Mouse (Mus musculus) heart, embryonic 12.5 days (tissue): ENCODE results near the gene Necab3. TPM values are rescaled to one million over a fixed set of nuclear protein-coding genes. Genes with fewer than 3 reads are reported as not detected.
A peak's percentile ranks its signal among the peaks of the same experiment; 100 is the strongest.

ENCODE experiments used
- ATAC-seq: fragments of 200-750 bp; cut with Nextera tagmentation; 2 replicates; pipeline ENCODE4 v1.8.0; 2017; ENCODE audit warnings: moderate TSS enrichment, moderate library complexity; ENCODE audit not compliant: insufficient number of reproducible peaks, low FRiP score
- H3K27ac ChIP-seq: fragments of 300-500 bp; sonication (generic); 2 replicates; pipeline ENCODE4 v1.5.1; 2016; ENCODE audit warnings: mild to moderate bottlenecking, moderate library complexity; ENCODE audit not compliant: poor library complexity, severe bottlenecking
- H3K27me3 ChIP-seq: fragments of 300-500 bp; sonication (generic); replicated peaks from 2 replicates; pipeline ENCODE4 v1.6.1; 2016; ENCODE audit warnings: mild to moderate bottlenecking, moderate library complexity
- H3K36me3 ChIP-seq: fragments of 300-500 bp; sonication (generic); 2 replicates; pipeline ENCODE4 v1.6.1; 2016; ENCODE audit warnings: mild to moderate bottlenecking, moderate library complexity
- H3K4me1 ChIP-seq: fragments of 300-500 bp; sonication (generic); replicated peaks from 2 replicates; pipeline ENCODE4 v1.6.1; 2016; ENCODE audit warnings: mild to moderate bottlenecking
- H3K4me2 ChIP-seq: fragments of 300-500 bp; sonication (generic); 2 replicates; pipeline ENCODE4 v1.6.1; 2016; ENCODE audit warnings: mild to moderate bottlenecking, moderate library complexity
- H3K4me3 ChIP-seq: fragments of 300-500 bp; sonication (generic); 2 replicates; pipeline ENCODE4 v1.5.1; 2016; ENCODE audit warnings: mild to moderate bottlenecking
- H3K9ac ChIP-seq: fragments of 300-500 bp; sonication (generic); 2 replicates; pipeline ENCODE4 v1.6.1; 2016; ENCODE audit warnings: mild to moderate bottlenecking, moderate library complexity
- H3K9me3 ChIP-seq: fragments of 300-500 bp; sonication (generic); replicated peaks from 2 replicates; pipeline ENCODE4 v1.6.1; 2016; ENCODE audit warnings: mild to moderate bottlenecking, moderate library complexity
- WGBS: fragments of 180-500 bp; shearing (Covaris S2); methylation state at CpG from one replicate; pipeline ENCODE4 v1.1.7; 2016; 5-methylcytosine and 5-hydroxymethylcytosine counted together
- polyA plus RNA-seq: library from polyadenylated mRNA; unstranded; fragments of >200 nt; fragmentation: Nextera tagmentation; extraction: Ambion mirVana; gene quantifications from 2 replicates; pipeline ENCODE4 v1.2.1, GENCODE M21; 2016

Gene Necab3
- polyA plus RNA-seq, 1 experiment from 2014 or later: 0.87 TPM

- Histone ChIP-seq H3K4me2 (no peak overlapping the region), H3K9me3 (no peaks in the 10 kb centered on the region), H3K27me3 (peaks cover 33% of the 10 kb centered on the region), H3K27ac (no peak overlapping the region), H3K9ac (no peak overlapping the region), H3K4me3 (no peak overlapping the region), H3K4me1 (peaks cover 47% of the 10 kb centered on the region), H3K36me3 (peaks cover 1% of the 10 kb centered on the region; the same call in 1 of the 2 replicates)
- 78% methylated on average over 6 of the region's 6 CpGs for WGBS
- no peak for ATAC-seq
These were observed 3.5 kb downstream of the Necab3 start for GRCm38 (mm10) chr2:154555235-154555634.

GRCm38 (mm10) chr2:154552424-154552907 is 6.2 kb downstream of the Necab3 start:
- Histone ChIP-seq H3K4me2 (peak overlapping the region; percentile 65), H3K9ac (peak overlapping the region; percentile 42), H3K4me1 (peaks cover 46% of the 10 kb centered on the region), H3K36me3 (no peaks in the 10 kb centered on the region), H3K9me3 (no peaks in the 10 kb centered on the region), H3K27ac (no peak overlapping the region), H3K27me3 (peaks cover 38% of the 10 kb centered on the region), H3K4me3 (peak overlapping the region; percentile 32)
- ATAC-seq: peak; percentile 15; the same call in 1 of the 2 replicates
- 17% methylated on average over 27 of the region's 27 CpGs for WGBS

DNA sequence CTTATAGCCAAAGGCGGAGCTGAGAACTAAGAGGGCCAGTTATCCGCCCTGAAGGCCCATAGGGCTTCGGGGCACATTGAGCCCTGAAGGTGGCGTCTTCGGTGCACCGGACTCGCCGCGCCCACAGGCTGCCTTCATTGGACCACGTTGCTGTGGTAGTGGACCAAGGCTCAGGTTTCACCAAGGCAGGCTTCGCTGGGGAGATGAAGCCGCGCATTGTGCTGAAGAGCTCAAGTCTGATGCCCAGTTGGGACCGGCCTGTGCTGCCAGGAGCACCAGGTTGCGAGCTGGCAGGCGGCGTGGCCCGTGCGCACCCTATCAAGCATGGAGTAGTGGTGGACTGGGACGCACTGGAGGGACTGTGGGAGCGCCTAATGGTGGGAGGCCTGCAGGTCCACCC is 6.8 kb downstream of the Necab3 start:
- Histone ChIP-seq H3K9me3 (no peaks in the 10 kb centered on the region), H3K27ac (no peak overlapping the region), H3K36me3 (no peaks in the 10 kb centered on the region), H3K27me3 (peaks cover 38% of the 10 kb centered on the region), H3K9ac (no peak overlapping the region), H3K4me3 (peak overlapping the region; percentile 32), H3K4me2 (peak overlapping the region; percentile 65), H3K4me1 (peaks cover 40% of the 10 kb centered on the region)
- ATAC-seq: peak; percentile 18; the same call in 1 of the 2 replicates
- 24% methylated on average over 21 of the region's 21 CpGs for WGBS

DNA sequence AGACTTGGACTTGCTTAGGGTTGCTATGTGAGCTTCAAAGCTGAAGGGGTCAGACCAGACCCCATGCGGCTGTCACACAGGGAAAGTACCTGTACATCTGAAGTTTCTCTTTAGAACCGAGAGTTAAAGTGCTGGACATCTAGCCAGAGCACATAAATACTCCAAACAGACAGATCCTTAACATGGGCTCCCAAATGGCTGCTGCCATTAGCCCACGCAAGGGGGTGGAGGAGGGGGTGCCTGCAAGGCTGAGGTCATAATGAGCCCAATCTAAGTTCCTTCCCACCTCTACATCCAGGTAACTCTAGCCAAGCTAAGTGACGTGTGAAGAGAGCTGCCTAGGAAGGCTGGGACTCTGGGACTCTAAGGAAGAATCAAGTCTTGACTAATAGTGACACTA is 7.2 kb downstream of the Necab3 start, which contains the start of gene Actl10:
Gene Actl10 (plus strand): TSS at position 301 of the 400 bp plus-strand sequence.
- Histone ChIP-seq H3K9ac (peak within 1 kb of the TSS; percentile 42), H3K27me3 (peaks cover 38% of the 10 kb centered on the region), H3K4me1 (peaks cover 39% of the 10 kb centered on the region), H3K4me2 (peak within 1 kb of the TSS; percentile 65), H3K27ac (no peak within 1 kb of the TSS), H3K4me3 (peak within 1 kb of the TSS; percentile 32), H3K9me3 (no peaks in the 10 kb centered on the region), H3K36me3 (no peaks in the 10 kb centered on the region)
- WGBS: 71% methylated on average over 4 of the region's 4 CpGs
- ATAC-seq: no peak

DNA sequence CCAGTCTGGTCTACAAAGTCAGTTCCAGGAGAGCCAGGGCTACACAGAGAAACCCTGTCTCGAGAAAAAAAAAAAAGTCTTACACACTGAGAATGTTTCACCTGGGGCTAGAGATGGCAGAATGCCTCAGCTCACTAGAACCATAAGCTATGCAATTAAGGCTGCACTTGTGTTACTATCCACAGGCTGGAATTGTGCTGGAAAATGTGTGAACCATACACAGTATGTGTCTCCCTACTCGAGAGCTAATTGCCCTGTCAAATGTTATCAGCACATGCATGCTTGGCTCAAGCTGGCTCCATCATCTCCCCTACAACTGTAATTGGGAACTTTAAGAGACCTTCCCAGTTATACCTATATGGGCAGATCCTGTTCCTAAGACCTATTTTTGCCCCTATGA is 7.8 kb downstream of the Necab3 start:
- no peak for ATAC-seq
- no peak overlapping the region for H3K9ac ChIP-seq
- WGBS: 58% methylated on average over 2 of the region's 2 CpGs

GRCm38 (mm10) chr2:154549886-154550189 is 8.9 kb downstream of the Necab3 start:
- peak overlapping the region; percentile 91 for H3K4me2 ChIP-seq
- H3K27me3 ChIP-seq: peaks cover 38% of the 10 kb centered on the region
- no peaks in the 10 kb centered on the region for H3K9me3 ChIP-seq
- no peak overlapping the region for H3K27ac ChIP-seq
- no peak for ATAC-seq
- H3K9ac ChIP-seq: no peak overlapping the region
- 14% methylated on average over 20 of the region's 20 CpGs for WGBS
- no peaks in the 10 kb centered on the region for H3K36me3 ChIP-seq
- H3K4me1 ChIP-seq: peaks cover 30% of the 10 kb centered on the region
- H3K4me3 ChIP-seq: peak overlapping the region; percentile 51

More for the DNA sequence above, 7.8 kb downstream of the Necab3 start:
- Histone ChIP-seq H3K4me3 (no peak overlapping the region), H3K4me2 (no peak overlapping the region), H3K27me3 (peaks cover 38% of the 10 kb centered on the region), H3K9me3 (no peaks in the 10 kb centered on the region), H3K36me3 (no peaks in the 10 kb centered on the region), H3K27ac (no peak overlapping the region), H3K4me1 (peaks cover 39% of the 10 kb centered on the region)

GRCm38 (mm10) chr2:154549127-154549885 is 9.4 kb downstream of the Necab3 start:
- Histone ChIP-seq H3K27me3 (peaks cover 34% of the 10 kb centered on the region), H3K4me2 (peak overlapping the region; percentile 91), H3K4me3 (peak overlapping the region; percentile 51), H3K27ac (no peak overlapping the region), H3K4me1 (peaks cover 28% of the 10 kb centered on the region), H3K9ac (peak overlapping the region; percentile 57), H3K36me3 (no peaks in the 10 kb centered on the region), H3K9me3 (no peaks in the 10 kb centered on the region)
- 4% methylated on average over 48 of the region's 48 CpGs for whole genome bisulfite sequencing
- ATAC-seq: peak; percentile 70

GRCm38 (mm10) chr2:154548688-154549087 is 10.0 kb downstream of the Necab3 start:
- H3K9me3 ChIP-seq: no peaks in the 10 kb centered on the region
- H3K4me3 ChIP-seq: no peak overlapping the region
- no peak overlapping the region for H3K27ac ChIP-seq
- 0 out of 2 replicates have a peak overlapping the region, but pooled peaks have one; percentile 91 for H3K4me2 ChIP-seq
- ATAC-seq: no peak
- peaks cover 28% of the 10 kb centered on the region for H3K4me1 ChIP-seq
- no peak overlapping the region for H3K9ac ChIP-seq
- no peaks in the 10 kb centered on the region for H3K36me3 ChIP-seq
- WGBS: 52% methylated on average over 3 of the region's 3 CpGs
- peaks cover 33% of the 10 kb centered on the region for H3K27me3 ChIP-seq

GRCm38 (mm10) chr2:154546711-154547110 is 12.0 kb downstream of the Necab3 start, which contains the start of gene 1700003F12Rik:
TSS of gene 1700003F12Rik (plus strand) at chr2:154547085.
- Histone ChIP-seq H3K4me1 (peaks cover 18% of the 10 kb centered on the region), H3K27ac (no peak within 1 kb of the TSS), H3K9me3 (no peaks in the 10 kb centered on the region), H3K4me2 (no peak within 1 kb of the TSS), H3K4me3 (no peak within 1 kb of the TSS), H3K36me3 (no peaks in the 10 kb centered on the region; the same call in 1 of the 2 replicates), H3K9ac (no peak within 1 kb of the TSS), H3K27me3 (peaks cover 20% of the 10 kb centered on the region)
- 88% methylated on average over 10 of the region's 10 CpGs for WGBS
- ATAC-seq: no peak

DNA sequence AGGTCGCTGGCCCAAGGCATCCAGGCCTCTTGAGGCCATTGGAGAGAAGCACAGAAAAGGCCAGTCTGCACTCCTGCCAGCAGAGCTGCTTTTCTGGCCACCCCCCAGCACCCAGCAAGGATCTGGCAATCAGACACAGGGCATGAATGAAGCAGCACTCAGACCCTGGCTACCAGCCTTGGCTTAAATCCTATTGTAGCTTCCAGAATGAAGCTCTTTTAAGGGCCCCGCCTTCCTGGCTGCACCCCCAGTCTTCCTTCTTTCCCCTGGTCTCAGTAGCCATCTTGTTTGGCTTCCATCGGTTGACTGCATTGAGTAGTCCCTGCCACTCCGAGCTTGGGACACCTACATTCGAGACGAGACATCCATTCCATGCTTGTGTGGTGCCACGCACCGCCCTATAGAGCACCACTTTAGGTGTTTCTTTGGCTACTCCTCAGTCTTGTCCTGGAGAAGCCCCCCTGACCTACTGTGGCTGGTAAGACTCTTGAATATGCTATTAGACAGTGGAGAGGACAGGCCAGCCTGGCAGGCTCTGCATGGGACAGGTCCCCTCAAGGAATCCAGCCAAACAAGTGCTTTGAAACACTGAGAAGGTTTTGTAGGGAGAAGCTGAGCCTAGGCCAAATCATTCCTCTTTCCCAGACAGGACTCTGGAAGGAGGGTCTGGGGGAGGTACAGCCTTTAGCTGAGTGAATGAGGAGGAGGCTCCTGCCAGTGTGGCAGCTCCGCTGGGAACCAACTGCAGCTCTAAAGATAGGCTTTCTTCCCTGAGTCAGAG is 14.9 kb downstream of the Necab3 start:
- no peak overlapping the region for H3K9ac ChIP-seq
- peaks cover 10% of the 10 kb centered on the region for H3K36me3 ChIP-seq
- no peak overlapping the region for H3K4me2 ChIP-seq
- ATAC-seq: no peak
- H3K27ac ChIP-seq: no peak overlapping the region
- H3K9me3 ChIP-seq: no peaks in the 10 kb centered on the region; the same call in 1 of the 2 replicates
- no peak overlapping the region for H3K4me3 ChIP-seq
- peaks cover 4% of the 10 kb centered on the region; the same call in 1 of the 2 replicates for H3K4me1 ChIP-seq
- no peaks in the 10 kb centered on the region for H3K27me3 ChIP-seq
- 82% methylated on average over 9 of the region's 9 CpGs for WGBS

DNA sequence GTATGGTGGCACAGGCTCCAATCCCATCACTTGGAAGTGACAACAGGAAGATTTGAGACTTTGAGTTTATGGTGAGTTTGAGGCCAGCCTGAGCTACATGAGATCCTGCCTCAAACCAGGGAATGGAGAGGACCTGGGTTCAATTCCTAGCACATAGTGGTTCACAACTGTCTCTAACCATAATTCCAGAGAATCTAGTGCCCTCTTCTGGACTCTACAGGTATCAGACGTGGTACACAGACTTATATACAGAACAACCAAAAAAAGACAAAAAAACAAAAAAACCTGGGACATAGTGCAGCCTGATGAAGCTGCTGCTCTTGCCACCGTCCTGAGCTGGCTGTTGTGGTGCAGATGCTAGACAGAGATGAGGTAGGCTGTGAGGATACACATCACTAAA is 17.1 kb downstream of the Necab3 start:
- H3K9me3 ChIP-seq: no peaks in the 10 kb centered on the region; the same call in 1 of the 2 replicates
- no peak overlapping the region for H3K9ac ChIP-seq
- H3K4me2 ChIP-seq: no peak overlapping the region
- H3K27ac ChIP-seq: no peak overlapping the region
- no peak overlapping the region for H3K4me3 ChIP-seq
- peaks cover 7% of the 10 kb centered on the region; the same call in 1 of the 2 replicates for H3K4me1 ChIP-seq
- ATAC-seq: no peak
- no peaks in the 10 kb centered on the region for H3K27me3 ChIP-seq
- 69% methylated on average over 2 of the region's 2 CpGs for WGBS
- H3K36me3 ChIP-seq: peaks cover 26% of the 10 kb centered on the region
